Mouse (Mus musculus) CH12F3 (cell line): Measurements from ENCODE around the gene Ube2r2.

Experiments
- in situ Hi-C: fragments of 300-500 bp; cut with MboI; formaldehyde crosslinking; loops from 2 replicates; pipeline ENCODE4 v1.14.3; 2020; ENCODE audit warnings: low sequenced_read_pairs

Gene Ube2r2

GRCm38 (mm10) chr4:41135711-41136453 is at the start of gene Ube2r2:
TSS of gene Ube2r2 (plus strand) at chr4:41135743.
- in situ Hi-C loops = no loop called here

GRCm38 (mm10) chr4:41086947-41087346 is 48.6 kb upstream of the Ube2r2 start:
- in situ Hi-C loops = no loop called here

GRCm38 (mm10) chr4:41087459-41088298 is 47.9 kb upstream of the Ube2r2 start:
- in situ Hi-C loops = no loop called here

- in situ Hi-C loops = no loop called here
Observed at GRCm38 (mm10) chr4:41089189-41089588, 46.4 kb upstream of the Ube2r2 start.

GRCm38 (mm10) chr4:41089705-41090104 is 45.8 kb upstream of the Ube2r2 start:
- in situ Hi-C loops = no loop called here

- in situ Hi-C loops = no loop called here
Observed at GRCm38 (mm10) chr4:41091391-41091790, 44.2 kb upstream of the Ube2r2 start.

GRCm38 (mm10) chr4:41092958-41093357 is 42.6 kb upstream of the Ube2r2 start:
- in situ Hi-C loops = no loop called here

GRCm38 (mm10) chr4:41094361-41094760 is 41.2 kb upstream of the Ube2r2 start:
- in situ Hi-C loops = no loop called here

- in situ Hi-C loops = no loop called here
Observed at GRCm38 (mm10) chr4:41096169-41096568, 39.4 kb upstream of the Ube2r2 start.

GRCm38 (mm10) chr4:41096794-41097193 is 38.7 kb upstream of the Ube2r2 start:
- in situ Hi-C loops = no loop called here

- in situ Hi-C loops = no loop called here
Observed at GRCm38 (mm10) chr4:41097381-41097780, 38.2 kb upstream of the Ube2r2 start.

GRCm38 (mm10) chr4:41097871-41098576 is 37.5 kb upstream of the Ube2r2 start, which contains the start of gene Aqp3:
TSS of gene Aqp3 (minus strand) at chr4:41098183.
- in situ Hi-C loops = no loop called here

- in situ Hi-C loops = no loop called here
Observed at GRCm38 (mm10) chr4:41098577-41098951, 37.0 kb upstream of the Ube2r2 start.

- in situ Hi-C loops = no loop called here
Observed at GRCm38 (mm10) chr4:41100986-41101385, 34.6 kb upstream of the Ube2r2 start.

- in situ Hi-C loops = no loop called here
Observed at GRCm38 (mm10) chr4:41102901-41103300, 32.6 kb upstream of the Ube2r2 start.

- in situ Hi-C loops = no loop called here
Observed at GRCm38 (mm10) chr4:41107440-41107839, 28.1 kb upstream of the Ube2r2 start.

GRCm38 (mm10) chr4:41108717-41109425 is 26.7 kb upstream of the Ube2r2 start:
- in situ Hi-C loops = no loop called here

- in situ Hi-C loops = loop anchor here (5.0 kb wide), 1 partner anchor 62 kb away; no protein-coding TSS in a partner anchor
Observed at GRCm38 (mm10) chr4:41114358-41115070, 21.0 kb upstream of the Ube2r2 start.

- in situ Hi-C loops = loop anchor here (5.0 kb wide), 1 partner anchor 63 kb away; no protein-coding TSS in a partner anchor
Observed at GRCm38 (mm10) chr4:41115074-41115473, 20.5 kb upstream of the Ube2r2 start.

- in situ Hi-C loops = loop anchor here (5.0 kb wide), 1 partner anchor 63 kb away; no protein-coding TSS in a partner anchor
Observed at GRCm38 (mm10) chr4:41115793-41116192, 19.8 kb upstream of the Ube2r2 start.
